Mouse (Mus musculus) limb, embryonic 10.5 days (tissue): ENCODE data around the gene Cyp2t4. TPM values are rescaled to one million over a fixed set of nuclear protein-coding genes. Genes with fewer than 3 reads are reported as not detected.
A peak's percentile ranks its signal among the peaks of the same experiment; 100 is the strongest.

ENCODE experiments used
- DNase-seq: peaks from one replicate; pipeline ENCODE4 v3.0.0-alpha.2; 2017; ENCODE audit warnings: low spot score
- H3K27ac ChIP-seq: fragments of 300-500 bp; sonication (generic); 2 replicates; pipeline ENCODE4 v1.5.1; 2016; ENCODE audit warnings: mild to moderate bottlenecking
- H3K27me3 ChIP-seq: fragments of 300-500 bp; sonication (generic); 2 replicates; pipeline ENCODE4 v1.6.1; 2016; ENCODE audit warnings: low read depth, mild to moderate bottlenecking; ENCODE audit not compliant: poor library complexity, severe bottlenecking
- H3K36me3 ChIP-seq: fragments of 300-500 bp; sonication (generic); 2 replicates; pipeline ENCODE4 v1.6.1; 2016; ENCODE audit warnings: mild to moderate bottlenecking, moderate library complexity
- H3K4me1 ChIP-seq: fragments of 300-500 bp; sonication (generic); 2 replicates; pipeline ENCODE4 v1.6.1; 2016
- H3K4me3 ChIP-seq: fragments of 300-500 bp; sonication (generic); 2 replicates; pipeline ENCODE4 v1.5.1; 2016; ENCODE audit warnings: mild to moderate bottlenecking, moderate library complexity
- H3K9me3 ChIP-seq: fragments of 300-500 bp; sonication (generic); replicated peaks from 2 replicates; pipeline ENCODE4 v1.6.1; 2016; ENCODE audit warnings: mild to moderate bottlenecking
- WGBS: fragments of 180-500 bp; shearing (Covaris S2); methylation state at CpG from one replicate; pipeline ENCODE4 v1.1.7; 2016; 5-methylcytosine and 5-hydroxymethylcytosine counted together
- microRNA counts: library from miRNA; unstranded; fragments of <30 nt; microRNA quantifications from one replicate; lab custom pipeline; 2017
- microRNA-seq: library from miRNA; unstranded; fragments of <30 nt; microRNA quantifications from one replicate; pipeline ENCODE4, GENCODE M21; 2017
- polyA plus RNA-seq: library from polyadenylated mRNA; unstranded; fragments of >200 nt; fragmentation: Nextera tagmentation; extraction: Ambion mirVana; gene quantifications from 2 replicates; pipeline ENCODE4 v1.2.1, GENCODE M21; 2016

Gene Cyp2t4
- polyA plus RNA-seq, 1 experiment from 2014 or later = 0.11 TPM

DNA sequence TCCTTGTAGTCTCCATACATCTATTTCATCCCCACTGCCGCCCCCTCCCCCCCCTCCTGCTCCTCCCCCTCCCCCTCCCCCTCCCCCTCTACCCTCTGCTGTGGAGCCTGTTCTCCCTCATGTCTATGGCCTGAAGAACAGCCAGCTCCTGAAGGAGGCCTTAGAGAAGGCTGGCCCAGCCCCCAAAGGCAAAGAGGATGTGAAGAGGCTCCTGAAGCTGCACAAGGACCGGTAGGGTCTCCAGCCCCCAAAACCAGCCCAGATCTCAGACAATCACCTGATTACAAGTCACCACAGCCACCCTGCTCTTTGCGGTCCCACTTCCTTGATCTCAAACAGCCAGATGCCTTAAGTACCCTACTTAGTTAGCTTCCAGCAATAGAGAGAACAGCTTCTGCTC, 43.6 kb downstream of the Cyp2t4 start:
- Histone ChIP-seq H3K27me3 (no peaks in the 10 kb centered on the region), H3K27ac (peak overlapping the region; percentile 56), H3K36me3 (peaks cover 66% of the 10 kb centered on the region), H3K4me1 (peaks cover 22% of the 10 kb centered on the region), H3K9me3 (no peaks in the 10 kb centered on the region), H3K4me3 (no peak overlapping the region)
- WGBS = 89% methylated on average over 3 of the region's 3 CpGs
- no peak for DNase-seq

DNA sequence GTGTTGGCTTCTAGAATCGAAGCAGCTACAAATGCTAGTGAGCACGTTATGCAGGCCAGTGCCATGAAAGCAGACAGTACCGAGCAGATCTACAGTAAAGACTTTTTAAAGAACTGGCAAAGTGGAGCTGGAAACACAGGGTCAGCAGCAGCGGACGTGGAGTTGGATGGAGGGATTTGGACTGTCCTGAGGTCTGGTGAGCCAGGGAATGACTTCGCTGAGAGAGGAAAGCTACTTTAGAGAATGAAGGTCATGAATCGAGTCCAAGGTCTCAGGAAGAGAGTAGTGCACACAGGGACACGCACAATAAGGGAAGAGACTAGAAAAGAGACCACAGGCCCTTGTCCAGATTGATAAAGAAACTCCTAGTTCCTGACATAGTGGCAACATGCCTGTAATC, 44.1 kb downstream of the Cyp2t4 start:
- Histone ChIP-seq H3K36me3 (peaks cover 66% of the 10 kb centered on the region), H3K27me3 (no peaks in the 10 kb centered on the region), H3K4me1 (peaks cover 22% of the 10 kb centered on the region), H3K27ac (no peak overlapping the region), H3K9me3 (no peaks in the 10 kb centered on the region), H3K4me3 (no peak overlapping the region)
- WGBS = 95% methylated on average over 8 of the region's 8 CpGs
- no peak for DNase-seq

DNA sequence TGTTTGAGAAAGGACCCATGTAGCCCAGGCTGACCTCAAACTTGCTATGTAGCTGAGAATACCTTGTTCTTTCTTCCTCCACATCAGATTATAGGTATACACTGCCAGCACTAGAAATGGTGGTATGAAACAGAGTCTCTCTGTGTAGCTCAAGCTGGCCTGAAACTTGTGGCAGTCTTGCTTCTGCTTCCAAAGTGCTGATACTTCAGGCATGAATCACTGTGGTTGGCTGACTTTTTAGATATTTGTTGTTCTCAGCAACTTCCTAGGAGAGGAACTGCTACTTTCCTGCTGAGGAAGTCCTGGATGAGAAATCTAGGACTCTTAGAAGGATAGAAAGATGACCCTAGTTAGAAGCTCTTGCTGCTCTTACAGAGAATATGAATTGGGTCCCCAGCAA, 44.8 kb downstream of the Cyp2t4 start:
- Histone ChIP-seq H3K27ac (no peak overlapping the region), H3K36me3 (peaks cover 66% of the 10 kb centered on the region), H3K4me3 (no peak overlapping the region), H3K4me1 (peaks cover 22% of the 10 kb centered on the region), H3K9me3 (no peaks in the 10 kb centered on the region), H3K27me3 (no peaks in the 10 kb centered on the region)
- DNase-seq = no peak

DNA sequence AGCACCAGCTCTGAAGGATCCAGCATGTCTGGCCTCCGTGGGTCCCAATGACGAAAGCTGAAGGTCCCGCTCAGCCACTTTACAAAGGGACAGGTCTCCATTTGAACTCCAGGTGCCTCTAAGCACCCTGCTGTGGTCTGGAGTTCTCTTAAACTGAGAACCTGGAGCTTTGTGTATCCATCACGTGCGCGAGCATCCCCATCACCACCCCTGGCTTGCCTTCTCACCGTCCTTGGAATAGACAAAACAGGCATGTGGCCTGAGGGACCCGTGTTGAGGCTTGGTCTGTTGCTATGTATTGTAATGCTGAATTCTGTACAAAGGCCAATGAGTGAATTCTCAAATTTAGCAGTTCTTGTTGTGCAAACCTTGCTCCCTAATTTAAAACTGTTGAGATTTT, 45.3 kb downstream of the Cyp2t4 start:
- WGBS = 93% methylated on average over 8 of the region's 8 CpGs
- Histone ChIP-seq H3K27me3 (no peaks in the 10 kb centered on the region), H3K27ac (no peak overlapping the region), H3K36me3 (peaks cover 66% of the 10 kb centered on the region), H3K4me1 (peaks cover 19% of the 10 kb centered on the region), H3K9me3 (no peaks in the 10 kb centered on the region), H3K4me3 (no peak overlapping the region)
- DNase-seq = no peak

DNA sequence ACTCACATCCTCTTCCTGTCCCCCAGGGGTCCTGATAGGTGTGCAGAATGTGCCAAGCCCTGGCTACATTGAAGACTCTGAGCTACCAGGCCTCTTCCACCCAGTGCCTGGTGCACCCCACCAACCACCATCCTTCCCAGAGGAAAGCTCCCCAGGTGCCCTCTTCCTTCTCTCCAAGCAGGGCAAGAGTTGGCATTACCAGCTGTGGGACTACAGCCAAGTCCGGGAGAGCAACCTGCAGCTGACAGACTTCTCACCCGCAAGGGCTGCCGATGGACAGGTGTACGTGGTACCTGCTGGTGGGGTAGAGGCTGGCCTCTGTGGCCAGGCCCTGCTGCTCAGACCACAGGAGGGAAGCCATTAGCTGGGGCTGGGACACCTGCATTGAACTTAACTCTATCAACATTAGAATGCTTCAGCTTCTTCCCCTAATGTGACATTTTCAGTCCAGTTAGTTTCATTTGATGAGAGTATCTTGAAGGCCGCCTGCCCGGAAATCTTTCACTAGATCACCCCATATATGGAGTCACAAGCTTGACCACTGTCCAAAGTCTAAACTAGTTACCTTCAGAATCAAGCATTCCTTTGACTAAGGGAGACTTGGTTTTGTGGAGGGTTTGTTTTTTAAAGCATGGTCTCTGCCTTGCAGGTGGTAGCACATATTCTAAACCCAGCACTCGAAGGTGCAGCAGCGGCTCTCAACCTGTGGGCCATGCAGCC, 50.4 kb downstream of the Cyp2t4 start:
- H3K9me3 ChIP-seq = no peaks in the 10 kb centered on the region
- 96% methylated on average over 8 of the region's 8 CpGs for WGBS
- H3K4me3 ChIP-seq = no peak overlapping the region
- no peaks in the 10 kb centered on the region for H3K4me1 ChIP-seq
- H3K27ac ChIP-seq = no peak overlapping the region
- peaks cover 79% of the 10 kb centered on the region for H3K36me3 ChIP-seq
- no peaks in the 10 kb centered on the region for H3K27me3 ChIP-seq
- DNase-seq = no peak

MicroRNAs within 50 kb of the gene (microRNA counts, 519-probe panel; counts per million panel counts)
- 684 counts per million, percentile 72 among the panel's probes with 10 or more counts for microRNA mmu-miR-1191 (lab: Ali Mortazavi, UCI)

Small RNAs within 50 kb of the gene (microRNA-seq; reads per million reads assigned to microRNA genes)
- gene Mir1191 (14.9 reads per million, percentile 25 among the genes with 10 or more reads in this experiment), gene Mir3101 (1.5 reads per million)

Other genes starting within 250 kb of the Cyp2t4 start
- gene Cyp2a22, start 214.3 kb upstream of the Cyp2t4 start, polyA plus RNA-seq = not detected in 2 replicates
- not detected in 2 replicates for gene Cyp2a12, start 124.6 kb upstream of the Cyp2t4 start, polyA plus RNA-seq
- gene Cyp2f2, start 33.8 kb upstream of the Cyp2t4 start, polyA plus RNA-seq = not detected in 2 replicates
- 95.2 and 97.8 TPM in 2 replicates for gene Egln2, start 13.1 kb downstream of the Cyp2t4 start, polyA plus RNA-seq
- 59.8 and 67.0 TPM in 2 replicates for gene Rab4b, start 25.2 kb downstream of the Cyp2t4 start, polyA plus RNA-seq
- 0.81 TPM in 1 of 2 replicates, not detected in the other for gene Gm21983, start 27.4 kb downstream of the Cyp2t4 start, polyA plus RNA-seq
- 1.1 and 5.0 TPM in 2 replicates for gene Mia, start 27.4 kb downstream of the Cyp2t4 start, polyA plus RNA-seq
- 3.6 and 4.5 TPM in 2 replicates for gene BC024978, start 42.1 kb downstream of the Cyp2t4 start, polyA plus RNA-seq
- gene Snrpa, start 42.6 kb downstream of the Cyp2t4 start, polyA plus RNA-seq = 415 and 452 TPM in 2 replicates
- 7.2 and 7.9 TPM in 2 replicates for gene Itpkc, start 74.9 kb downstream of the Cyp2t4 start, polyA plus RNA-seq
- 16.3 and 16.4 TPM in 2 replicates for gene Coq8b, start 79.3 kb downstream of the Cyp2t4 start, polyA plus RNA-seq
- 7.9 and 10.4 TPM in 2 replicates for gene Numbl, start 104.7 kb downstream of the Cyp2t4 start, polyA plus RNA-seq
- gene Ltbp4, start 184.0 kb downstream of the Cyp2t4 start, polyA plus RNA-seq = 6.7 and 10.6 TPM in 2 replicates
- 46.1 and 61.2 TPM in 2 replicates for gene Shkbp1, start 202.3 kb downstream of the Cyp2t4 start, polyA plus RNA-seq
- gene Gm20479, start 203.7 kb downstream of the Cyp2t4 start, polyA plus RNA-seq = not detected in 2 replicates